Mouse (Mus musculus) adrenal gland, postnatal 0 days (tissue): ENCODE measurements around the gene Olfr1087. TPM values are rescaled to one million over a fixed set of nuclear protein-coding genes. Genes with fewer than 3 reads are reported as not detected.

Experiments used
- polyA plus RNA-seq: library from polyadenylated mRNA; unstranded; fragments of >200 nt; fragmentation: Nextera tagmentation; extraction: Ambion mirVana; gene quantifications from 2 replicates; pipeline ENCODE4 v1.2.1, GENCODE M21; 2015

Gene Olfr1087
- not detected in 2 replicates for polyA plus RNA-seq

DNA sequence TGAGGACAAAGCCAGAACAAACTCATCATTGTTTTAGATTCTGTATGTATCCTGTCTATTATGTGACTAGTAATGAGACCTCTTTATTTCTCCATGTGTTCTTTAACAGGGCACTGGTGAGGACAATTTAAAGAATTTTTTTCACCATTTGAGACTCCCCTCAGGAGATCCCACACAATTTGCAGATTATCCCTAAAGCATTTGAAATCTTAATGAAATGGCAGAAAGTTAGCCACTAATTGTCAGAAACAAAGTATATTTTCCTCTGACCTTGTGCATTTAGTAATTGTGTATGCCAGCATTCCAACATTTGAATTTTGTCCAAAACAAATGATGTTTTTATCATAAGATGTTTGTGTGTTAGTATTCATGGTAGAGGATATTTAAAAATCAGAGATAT lies at the start of gene Olfr1087:
Olfr1087 (minus strand) TSS at position 101 of the 400 bp plus-strand sequence.

GRCm38 (mm10) chr2:86733601-86734000 lies 35.4 kb upstream of the Olfr1087 start, which contains the start of gene Olfr1089:
TSS of gene Olfr1089 (minus strand) at chr2:86733701.

GRCm38 (mm10) chr2:86679992-86680391 lies 18.2 kb downstream of the Olfr1087 start, which contains the start of gene Olfr1086:
TSS of gene Olfr1086 (minus strand) at chr2:86680092.

DNA sequence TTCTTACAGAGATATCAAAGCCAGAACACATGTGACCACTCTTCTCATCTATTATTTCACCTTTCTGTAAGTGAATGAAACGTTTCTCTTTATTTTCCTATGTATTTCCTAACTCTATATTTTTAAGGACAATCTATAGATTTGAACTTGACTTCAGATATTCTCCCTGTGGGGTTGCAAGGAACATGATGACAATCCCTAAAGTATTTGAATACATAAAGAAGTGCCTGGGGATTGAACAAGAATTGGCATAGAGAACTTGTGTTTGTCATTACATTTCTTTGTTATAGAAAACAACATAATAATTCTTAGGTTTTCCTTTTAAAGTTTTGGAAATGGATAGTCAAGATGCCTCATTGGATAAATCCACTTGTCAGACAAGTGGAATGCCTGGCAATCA lies 36.3 kb downstream of the Olfr1087 start, which contains the start of gene Olfr1085:
Olfr1085 (minus strand) TSS at position 101 of the 400 bp plus-strand sequence.

DNA sequence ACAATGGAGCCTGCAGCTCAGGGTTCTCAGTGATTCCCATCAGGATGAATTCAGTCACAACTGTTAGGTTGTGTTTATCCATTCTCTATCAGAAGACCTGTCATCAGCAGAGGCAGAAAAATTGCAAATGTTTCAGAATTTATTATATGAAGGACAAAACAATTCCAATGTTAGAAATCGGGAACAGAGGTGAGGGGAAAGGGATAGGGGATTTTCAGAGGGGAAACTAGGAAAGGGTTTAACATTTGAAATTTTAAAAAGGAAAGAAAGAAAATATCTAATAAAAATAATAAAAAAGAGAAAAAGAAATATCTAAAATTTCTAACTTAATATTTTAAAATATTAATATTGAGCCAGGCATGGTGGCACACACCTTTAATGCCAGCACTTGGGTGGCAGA lies 58.6 kb downstream of the Olfr1087 start, which contains the start of gene Olfr1084:
Olfr1084 (minus strand) TSS at position 101 of the 400 bp plus-strand sequence.

Other genes with a start within 250 kb of the Olfr1087 start
- gene Olfr1065, start 247.8 kb downstream of the Olfr1087 start, polyA plus RNA-seq, result not detected in 2 replicates
- gene Olfr1066, start 242.1 kb downstream of the Olfr1087 start, polyA plus RNA-seq, result not detected in 2 replicates
- not detected in 2 replicates for gene Olfr228, start 211.0 kb downstream of the Olfr1087 start, polyA plus RNA-seq
- not detected in 2 replicates for gene Olfr1076, start 189.9 kb downstream of the Olfr1087 start, polyA plus RNA-seq
- gene Olfr1079, start 155.9 kb downstream of the Olfr1087 start, polyA plus RNA-seq, result not detected in 2 replicates
- gene Olfr1080, start 140.2 kb downstream of the Olfr1087 start, polyA plus RNA-seq, result not detected in 2 replicates
- not detected in 2 replicates for gene Olfr1082, start 99.4 kb downstream of the Olfr1087 start, polyA plus RNA-seq
- not detected in 2 replicates for gene Olfr1084, start 58.7 kb downstream of the Olfr1087 start, polyA plus RNA-seq
- not detected in 2 replicates for gene Olfr1085, start 36.4 kb downstream of the Olfr1087 start, polyA plus RNA-seq
- not detected in 2 replicates for gene Olfr1086, start 18.3 kb downstream of the Olfr1087 start, polyA plus RNA-seq
- not detected in 2 replicates for gene Olfr1089, start 35.3 kb upstream of the Olfr1087 start, polyA plus RNA-seq
- gene Olfr1090, start 60.6 kb upstream of the Olfr1087 start, polyA plus RNA-seq, result not detected in 2 replicates
- not detected in 2 replicates for gene Olfr1093, start 84.1 kb upstream of the Olfr1087 start, polyA plus RNA-seq
- not detected in 2 replicates for gene Olfr141, start 111.6 kb upstream of the Olfr1087 start, polyA plus RNA-seq
- gene Olfr1094, start 126.3 kb upstream of the Olfr1087 start, polyA plus RNA-seq, result not detected in 2 replicates
- not detected in 2 replicates for gene Olfr1095, start 153.3 kb upstream of the Olfr1087 start, polyA plus RNA-seq
- gene Gm13723, start 176.4 kb upstream of the Olfr1087 start, polyA plus RNA-seq, result not detected in 2 replicates
- gene Olfr1097, start 193.8 kb upstream of the Olfr1087 start, polyA plus RNA-seq, result not detected in 2 replicates
- not detected in 2 replicates for gene Olfr1098, start 226.2 kb upstream of the Olfr1087 start, polyA plus RNA-seq